Mouse (Mus musculus) c-Kit-positive CD71-negative TER-119-negative erythroid progenitor cells, embryonic 14.5 days (primary cell): ENCODE data around the gene Enpp4.

Source experiments
- DNase-seq: peaks from one replicate; pipeline ENCODE4 v3.0.0-alpha.2; 2013; ENCODE audit warnings: low read depth

Gene Enpp4

GRCm38 (mm10) chr17:44105287-44106138, at the start of gene Enpp4:
Enpp4 (minus strand) TSS chr17:44105809.
- peak; percentile 73 for DNase-seq

- DNase-seq, result no peak
Observed at GRCm38 (mm10) chr17:44155204-44155603, 49.6 kb upstream of the Enpp4 start.

- no peak for DNase-seq
Observed at GRCm38 (mm10) chr17:44153871-44154270, 48.3 kb upstream of the Enpp4 start.

- DNase-seq, result no peak
Observed at GRCm38 (mm10) chr17:44151889-44152288, 46.3 kb upstream of the Enpp4 start.

GRCm38 (mm10) chr17:44151130-44151529, 45.5 kb upstream of the Enpp4 start:
- no peak for DNase-seq

- DNase-seq, result no peak
Observed at GRCm38 (mm10) chr17:44148109-44148846, 42.7 kb upstream of the Enpp4 start.

- DNase-seq, result no peak
Observed at GRCm38 (mm10) chr17:44145806-44146205, 40.2 kb upstream of the Enpp4 start.

GRCm38 (mm10) chr17:44136863-44137640, 31.4 kb upstream of the Enpp4 start:
- DNase-seq, result no peak

GRCm38 (mm10) chr17:44136018-44136417, 30.4 kb upstream of the Enpp4 start:
- no peak for DNase-seq

- no peak for DNase-seq
Observed at GRCm38 (mm10) chr17:44134545-44134944, 28.9 kb upstream of the Enpp4 start.

GRCm38 (mm10) chr17:44134106-44134505, 28.5 kb upstream of the Enpp4 start:
- DNase-seq, result no peak

GRCm38 (mm10) chr17:44130429-44130828, 24.8 kb upstream of the Enpp4 start:
- DNase-seq, result peak; percentile 81

GRCm38 (mm10) chr17:44129092-44129750, 23.6 kb upstream of the Enpp4 start:
- DNase-seq, result no peak

GRCm38 (mm10) chr17:44121366-44122100, 15.9 kb upstream of the Enpp4 start:
- DNase-seq, result no peak

GRCm38 (mm10) chr17:44118231-44118630, 12.6 kb upstream of the Enpp4 start:
- no peak for DNase-seq

- no peak for DNase-seq
Observed at GRCm38 (mm10) chr17:44117721-44118120, 12.1 kb upstream of the Enpp4 start.

GRCm38 (mm10) chr17:44116584-44116983, 11.0 kb upstream of the Enpp4 start:
- no peak for DNase-seq

GRCm38 (mm10) chr17:44108331-44108730, 2.7 kb upstream of the Enpp4 start:
- DNase-seq, result no peak

GRCm38 (mm10) chr17:44101961-44102360, 3.6 kb downstream of the Enpp4 start:
- no peak for DNase-seq

GRCm38 (mm10) chr17:44100906-44101305, 4.7 kb downstream of the Enpp4 start:
- no peak for DNase-seq

GRCm38 (mm10) chr17:44100486-44100885, 5.1 kb downstream of the Enpp4 start:
- no peak for DNase-seq
